In the genomic region with DNA sequence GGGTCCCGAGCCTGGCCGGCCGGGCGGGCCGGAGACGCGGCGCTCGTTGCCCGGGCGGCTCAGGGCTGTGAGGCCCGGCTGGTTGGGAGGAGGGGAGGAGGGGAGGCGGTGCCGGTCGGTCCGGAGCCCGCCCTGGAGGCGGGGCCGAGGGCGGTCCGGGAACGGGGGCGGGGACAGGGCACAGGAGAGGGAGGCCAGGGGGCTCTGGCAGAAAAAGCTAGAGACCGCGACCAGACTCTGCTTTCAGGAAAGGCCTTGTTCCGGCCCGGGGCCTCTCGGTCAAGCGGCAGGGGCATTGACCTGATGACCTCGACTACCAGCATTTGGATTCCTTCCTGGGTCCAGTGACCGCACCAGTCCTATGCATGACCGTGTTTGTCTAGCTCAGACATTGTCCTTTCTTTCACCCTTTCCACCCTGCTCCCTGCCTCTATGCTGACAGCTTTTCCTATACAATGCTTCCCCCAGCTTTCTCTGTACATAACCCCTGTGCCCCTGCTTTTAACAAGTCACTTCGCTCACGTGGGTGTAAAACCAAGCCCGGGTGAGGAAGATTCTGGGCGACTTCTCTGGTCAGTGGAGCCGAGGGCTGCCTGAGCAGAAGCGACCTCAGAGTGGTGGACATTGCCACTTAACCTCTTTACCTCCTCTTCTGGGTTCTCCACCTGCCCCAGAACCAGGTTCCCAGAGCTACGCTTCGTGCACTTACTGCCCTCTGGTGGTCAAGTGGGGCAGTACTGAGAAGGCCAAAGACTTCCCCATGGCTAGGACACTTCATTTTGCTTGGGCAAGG, we compare ENCODE assay signal across 8 mouse cellular contexts. TPM values are rescaled to one million over a fixed set of nuclear protein-coding genes. Genes with fewer than 3 reads are reported as not detected.
DNase-seq lines count a peak whose midpoint lies in the region; ATAC-seq and TF ChIP-seq lines count a peak whose summit lies in the region.

No protein-coding gene starts in this region.

- H3K9ac ChIP-seq in embryonic facial prominence, embryonic 14.5 days (ENCODE audit: low read depth, low read length) = peak overlapping the region; percentile 86
- H3K9ac ChIP-seq in heart, embryonic 11.5 days (ENCODE audit: low read depth, low read length) = peak overlapping the region; percentile 78
- peak overlapping the region; percentile 75 for H3K9ac ChIP-seq in kidney, embryonic 15.5 days
- H3K9ac ChIP-seq in liver, embryonic 15.5 days = peak overlapping the region; percentile 57

- TF ChIP-seq POLR2A in bone marrow macrophage, adult 2 months (IDR thresholded peaks at IDR 0.05; ENCODE audit: borderline replicate concordance, low read depth, low read length) = no peak

- DNase-seq in CD4-positive, CD25-positive, alpha-beta regulatory T cell, adult 2 months (ENCODE audit: low read depth, low spot score) = peak; percentile 86
- DNase-seq in embryonic facial prominence, embryonic 14.5 days (ENCODE audit: low spot score) = peak; percentile 90
- DNase-seq in neural tube, embryonic 10.5 days (ENCODE audit: extremely low spot score, low spot score) = peak; percentile 92
- DNase-seq in testis, postnatal 10 days (ENCODE audit: low spot score) = peak; percentile 96

- peak; percentile 98 for TF ChIP-seq CTCF in bone marrow macrophage, adult 2 months (IDR thresholded peaks at IDR 0.05; ENCODE audit: low read depth, low read length)

- no peaks in the 10 kb centered on the region for H3K27me3 ChIP-seq in embryonic facial prominence, embryonic 14.5 days (replicated peaks; ENCODE audit: control insufficient read depth, insufficient read depth, low read length)
- H3K27me3 ChIP-seq in heart, embryonic 11.5 days (ENCODE audit: control insufficient read depth, insufficient read depth, low read length) = no peaks in the 10 kb centered on the region
- H3K27me3 ChIP-seq in kidney, embryonic 15.5 days = no peaks in the 10 kb centered on the region
- peaks cover 12% of the 10 kb centered on the region; the same call in 1 of the 2 replicates for H3K27me3 ChIP-seq in liver, embryonic 15.5 days

- peak overlapping the region; percentile 92 for H3K4me2 ChIP-seq in embryonic facial prominence, embryonic 14.5 days (ENCODE audit: low read depth, low read length)
- peak overlapping the region; percentile 89 for H3K4me2 ChIP-seq in heart, embryonic 11.5 days
- H3K4me2 ChIP-seq in kidney, embryonic 15.5 days = peak overlapping the region; percentile 77
- peak overlapping the region; percentile 96 for H3K4me2 ChIP-seq in liver, embryonic 15.5 days

- peak; percentile 97 for ATAC-seq in embryonic facial prominence, embryonic 14.5 days (ENCODE audit: low read depth)
- peak; percentile 96 for ATAC-seq in heart, embryonic 11.5 days (replicated peaks; ENCODE audit: insufficient number of reproducible peaks, low FRiP score, low TSS enrichment)
- ATAC-seq in kidney, embryonic 15.5 days (replicated peaks; ENCODE audit: low FRiP score) = peak; percentile 97
- peak; percentile 94 for ATAC-seq in liver, embryonic 15.5 days (ENCODE audit: insufficient read depth)

- peak overlapping the region; percentile 44 for H3K4me3 ChIP-seq in bone marrow macrophage, adult 2 months (ENCODE audit: insufficient read depth, low read length)
- H3K4me3 ChIP-seq in embryonic facial prominence, embryonic 14.5 days (ENCODE audit: low read depth, low read length) = peak overlapping the region; percentile 67
- peak overlapping the region; percentile 81 for H3K4me3 ChIP-seq in heart, embryonic 11.5 days (ENCODE audit: low read depth, low read length)
- peak overlapping the region; percentile 61 for H3K4me3 ChIP-seq in kidney, embryonic 15.5 days (replicated peaks)
- H3K4me3 ChIP-seq in liver, embryonic 15.5 days (replicated peaks) = peak overlapping the region; percentile 65

- 2% methylated on average over 19 of the region's 40 CpGs for WGBS in embryonic facial prominence, embryonic 14.5 days
- WGBS in heart, embryonic 11.5 days (ENCODE audit: insufficient replicate concordance) = under 1% methylated on average over 36 of the region's 40 CpGs
- under 1% methylated on average over 29 of the region's 40 CpGs for WGBS in kidney, embryonic 15.5 days
- WGBS in liver, embryonic 15.5 days (ENCODE audit: insufficient replicate concordance) = 1% methylated on average over 40 of the region's 40 CpGs

- H3K36me3 ChIP-seq in embryonic facial prominence, embryonic 14.5 days (ENCODE audit: control insufficient read depth, insufficient read depth, low read length) = peaks cover 14% of the 10 kb centered on the region
- no peaks in the 10 kb centered on the region for H3K36me3 ChIP-seq in heart, embryonic 11.5 days (ENCODE audit: control insufficient read depth, insufficient read depth, low read length)
- H3K36me3 ChIP-seq in kidney, embryonic 15.5 days = peaks cover 7% of the 10 kb centered on the region; the same call in 1 of the 2 replicates
- H3K36me3 ChIP-seq in liver, embryonic 15.5 days (replicated peaks) = no peaks in the 10 kb centered on the region

- H3K4me1 ChIP-seq in bone marrow macrophage, adult 2 months (ENCODE audit: control insufficient read depth, insufficient read depth, low read length) = peaks cover 22% of the 10 kb centered on the region
- H3K4me1 ChIP-seq in embryonic facial prominence, embryonic 14.5 days (ENCODE audit: control insufficient read depth, insufficient read depth, low read length) = peaks cover 24% of the 10 kb centered on the region
- peaks cover 26% of the 10 kb centered on the region for H3K4me1 ChIP-seq in heart, embryonic 11.5 days (ENCODE audit: control insufficient read depth, insufficient read depth, low read length)
- peaks cover 44% of the 10 kb centered on the region for H3K4me1 ChIP-seq in kidney, embryonic 15.5 days
- peaks cover 45% of the 10 kb centered on the region for H3K4me1 ChIP-seq in liver, embryonic 15.5 days (replicated peaks)

- H3K9me3 ChIP-seq in embryonic facial prominence, embryonic 14.5 days (ENCODE audit: control insufficient read depth, low read length) = no peaks in the 10 kb centered on the region
- H3K9me3 ChIP-seq in heart, embryonic 11.5 days (replicated peaks; ENCODE audit: control insufficient read depth, low read length) = no peaks in the 10 kb centered on the region
- H3K9me3 ChIP-seq in kidney, embryonic 15.5 days (replicated peaks) = no peaks in the 10 kb centered on the region
- H3K9me3 ChIP-seq in liver, embryonic 15.5 days (replicated peaks) = no peaks in the 10 kb centered on the region

- H3K27ac ChIP-seq in bone marrow macrophage, adult 2 months (ENCODE audit: insufficient read depth, low read depth, low read length) = no peak overlapping the region
- peak overlapping the region; percentile 63; the same call in 1 of the 2 replicates for H3K27ac ChIP-seq in embryonic facial prominence, embryonic 14.5 days (replicated peaks; ENCODE audit: low read depth, low read length)
- H3K27ac ChIP-seq in heart, embryonic 11.5 days (ENCODE audit: low read depth, low read length) = peak overlapping the region; percentile 79
- H3K27ac ChIP-seq in kidney, embryonic 15.5 days = peak overlapping the region; percentile 79
- H3K27ac ChIP-seq in liver, embryonic 15.5 days (replicated peaks) = peak overlapping the region; percentile 74

RNA-seq across cellular contexts. Expression of a gene that starts 13.2 kb away (rescaled TPM):
- polyA plus RNA-seq in bone marrow macrophage, adult 2 months (2012; ENCODE audit: insufficient read depth, insufficient read length, missing spikeins) = 1.4 and 2.7 TPM in 2 replicates
- polyA plus RNA-seq in embryonic facial prominence, embryonic 14.5 days (2014; fragmentation: Nextera tagmentation; extraction: Ambion mirVana) = 0.13 and 0.47 TPM in 2 replicates
- polyA plus RNA-seq in heart, embryonic 11.5 days (2014; fragmentation: Nextera tagmentation; extraction: Ambion mirVana) = 0.41 and 0.53 TPM in 2 replicates
- polyA plus RNA-seq in kidney, embryonic 15.5 days (2015; fragmentation: Nextera tagmentation; extraction: Ambion mirVana) = 0.42 and 0.48 TPM in 2 replicates
- 0.86 and 1.0 TPM in 2 replicates for polyA plus RNA-seq in liver, embryonic 15.5 days (2015; fragmentation: Nextera tagmentation; extraction: Ambion mirVana)

RNA-seq across cellular contexts. Expression of a gene that starts 16.2 kb away (rescaled TPM):
- 73.0 and 86.1 TPM in 2 replicates for polyA plus RNA-seq in bone marrow macrophage, adult 2 months (2012; ENCODE audit: insufficient read depth, insufficient read length, missing spikeins)
- 18.4 and 19.0 TPM in 2 replicates for polyA plus RNA-seq in embryonic facial prominence, embryonic 14.5 days (2014; fragmentation: Nextera tagmentation; extraction: Ambion mirVana)
- polyA plus RNA-seq in heart, embryonic 11.5 days (2014; fragmentation: Nextera tagmentation; extraction: Ambion mirVana) = 10.2 and 11.6 TPM in 2 replicates
- polyA plus RNA-seq in kidney, embryonic 15.5 days (2015; fragmentation: Nextera tagmentation; extraction: Ambion mirVana) = 12.5 and 14.4 TPM in 2 replicates
- 6.0 and 6.6 TPM in 2 replicates for polyA plus RNA-seq in liver, embryonic 15.5 days (2015; fragmentation: Nextera tagmentation; extraction: Ambion mirVana)

RNA-seq across cellular contexts. Expression of a gene that starts 42.9 kb away (rescaled TPM):
- 34.0 and 37.3 TPM in 2 replicates for polyA plus RNA-seq in bone marrow macrophage, adult 2 months (2012; ENCODE audit: insufficient read depth, insufficient read length, missing spikeins)
- polyA plus RNA-seq in embryonic facial prominence, embryonic 14.5 days (2014; fragmentation: Nextera tagmentation; extraction: Ambion mirVana) = 63.4 TPM in 2 replicates
- 66.4 and 82.7 TPM in 2 replicates for polyA plus RNA-seq in heart, embryonic 11.5 days (2014; fragmentation: Nextera tagmentation; extraction: Ambion mirVana)
- polyA plus RNA-seq in kidney, embryonic 15.5 days (2015; fragmentation: Nextera tagmentation; extraction: Ambion mirVana) = 32.8 and 41.3 TPM in 2 replicates
- polyA plus RNA-seq in liver, embryonic 15.5 days (2015; fragmentation: Nextera tagmentation; extraction: Ambion mirVana) = 15.9 and 19.1 TPM in 2 replicates

RNA-seq across cellular contexts. Expression of a gene that starts 51.1 kb away (rescaled TPM):
- polyA plus RNA-seq in bone marrow macrophage, adult 2 months (2012; ENCODE audit: insufficient read depth, insufficient read length, missing spikeins) = 129 and 132 TPM in 2 replicates
- 274 and 289 TPM in 2 replicates for polyA plus RNA-seq in embryonic facial prominence, embryonic 14.5 days (2014; fragmentation: Nextera tagmentation; extraction: Ambion mirVana)
- 217 and 221 TPM in 2 replicates for polyA plus RNA-seq in heart, embryonic 11.5 days (2014; fragmentation: Nextera tagmentation; extraction: Ambion mirVana)
- polyA plus RNA-seq in kidney, embryonic 15.5 days (2015; fragmentation: Nextera tagmentation; extraction: Ambion mirVana) = 298 and 300 TPM in 2 replicates
- polyA plus RNA-seq in liver, embryonic 15.5 days (2015; fragmentation: Nextera tagmentation; extraction: Ambion mirVana) = 196 and 203 TPM in 2 replicates
